Mouse (Mus musculus) neural tube, postnatal 0 days (tissue): ENCODE measurements around the gene Vmn2r85. TPM values are rescaled to one million over a fixed set of nuclear protein-coding genes. Genes with fewer than 3 reads are reported as not detected.

Experiments
- polyA plus RNA-seq: library from polyadenylated mRNA; unstranded; fragments of >200 nt; fragmentation: Nextera tagmentation; extraction: Ambion mirVana; gene quantifications from 2 replicates; pipeline ENCODE4 v1.2.1, GENCODE M21; 2015

The Vmn2r85 gene
- 0.06 TPM in 1 of 2 replicates, not detected in the other for polyA plus RNA-seq

DNA sequence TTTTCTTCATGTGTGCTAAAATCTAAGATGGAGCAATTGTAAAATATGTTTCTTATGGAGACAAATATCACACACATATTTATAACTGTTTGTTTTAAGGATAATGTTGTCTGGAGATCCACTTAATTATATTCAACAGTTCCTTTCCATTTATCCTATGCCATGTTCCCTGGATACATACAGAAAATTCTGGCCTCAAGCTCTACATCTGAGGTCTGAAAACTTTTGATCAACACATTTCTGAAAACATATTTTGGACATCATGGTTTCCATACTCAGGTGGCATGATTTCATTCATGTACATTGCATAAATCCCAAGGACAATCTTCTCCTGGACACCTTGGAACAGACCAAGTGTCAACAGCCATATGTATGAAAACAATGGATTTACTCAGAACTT is at the start of gene Vmn2r85:
TSS of gene Vmn2r85 (minus strand) at position 101 of the 400 bp plus-strand sequence.

DNA sequence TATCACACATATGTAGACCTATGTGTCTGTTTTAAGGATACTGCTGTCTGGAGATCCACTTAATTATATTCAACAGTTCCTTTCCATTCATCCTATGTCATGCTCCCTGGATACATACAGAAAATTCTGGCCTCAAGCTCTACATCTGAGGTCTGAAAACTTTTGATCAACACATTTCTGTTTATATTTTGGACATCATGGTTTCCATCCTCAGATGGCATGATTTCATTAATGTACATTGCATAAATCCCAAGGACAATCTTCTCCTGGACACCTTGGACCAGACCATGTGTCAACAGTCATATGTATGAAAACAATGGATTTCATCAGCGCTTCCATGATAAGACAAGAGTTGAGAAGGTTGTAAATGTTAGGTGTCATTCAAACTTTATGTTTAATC is 26.4 kb upstream of the Vmn2r85 start, which contains the start of gene Vmn2r86:
TSS of gene Vmn2r86 (minus strand) at position 101 of the 400 bp plus-strand sequence.

DNA sequence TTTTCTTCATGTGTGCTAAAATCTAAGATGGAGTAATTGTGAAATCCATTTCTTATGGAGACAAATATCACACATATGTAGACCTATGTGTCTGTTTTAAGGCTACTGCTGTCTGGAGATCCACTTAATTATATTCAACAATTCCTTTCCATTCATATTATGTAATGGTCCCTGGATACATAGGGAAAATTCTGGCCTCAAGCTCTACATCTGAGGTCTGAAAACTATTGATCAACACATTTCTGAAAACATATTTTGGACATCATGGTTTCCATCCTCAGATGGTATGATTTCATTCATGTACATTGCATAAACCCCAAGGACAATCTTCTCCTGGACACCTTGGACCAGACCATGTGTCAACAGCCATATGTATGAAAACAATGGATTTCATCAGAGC is 35.3 kb downstream of the Vmn2r85 start, which contains the start of gene Vmn2r84:
TSS of gene Vmn2r84 (minus strand) at position 101 of the 400 bp plus-strand sequence.

Other genes starting within 250 kb of the Vmn2r85 start
- not detected in 2 replicates for gene Olfr826, start 245.5 kb downstream of the Vmn2r85 start, polyA plus RNA-seq
- not detected in 2 replicates for gene Olfr827, start 215.3 kb downstream of the Vmn2r85 start, polyA plus RNA-seq
- 0.12 and 0.22 TPM in 2 replicates for gene Neurod4, start 149.5 kb downstream of the Vmn2r85 start, polyA plus RNA-seq
- gene Tespa1, start 106.8 kb downstream of the Vmn2r85 start, polyA plus RNA-seq = not detected in 2 replicates
- 0.01 and 0.03 TPM in 2 replicates for gene Vmn2r84, start 35.4 kb downstream of the Vmn2r85 start, polyA plus RNA-seq
- 0.03 and 0.04 TPM in 2 replicates for gene Vmn2r86, start 26.3 kb upstream of the Vmn2r85 start, polyA plus RNA-seq
- 0.14 and 0.17 TPM in 2 replicates for gene Vmn2r87, start 67.7 kb upstream of the Vmn2r85 start, polyA plus RNA-seq